Mouse (Mus musculus): ENCODE measurements at regions not wholly inside any gene's neighbourhood (a gene's known extent, or its start where the extent isn't known, plus 50 kb on each side); places are given as distances from the start of the nearest gene placed in this dataset.

- no peak for ATAC-seq (replicated peaks; ENCODE audit: low FRiP score, poor library complexity, severe bottlenecking)
Observed at GRCm38 (mm10) chr19:6647686-6648085, 104.9 kb upstream of the Slc22a12 start.

DNA sequence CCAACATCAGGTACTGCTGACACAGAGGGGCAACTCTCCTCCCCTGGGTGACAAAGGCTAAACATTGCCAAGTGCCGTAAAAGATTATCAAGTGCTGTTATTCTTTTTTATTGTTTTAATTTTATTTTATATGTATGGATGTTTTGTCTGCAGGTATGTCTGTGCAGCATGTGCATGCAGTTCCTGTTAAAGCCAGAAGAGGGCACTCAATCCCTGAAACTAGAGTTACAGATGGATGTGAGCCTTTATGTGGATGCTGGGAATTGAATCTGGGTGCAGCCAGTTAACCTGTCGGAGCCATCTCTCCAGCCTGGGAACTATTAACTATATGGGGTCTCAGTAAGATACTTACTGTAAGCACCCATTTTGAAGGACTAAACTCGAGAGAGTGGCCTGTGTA lies 104.4 kb upstream of the Slc22a12 start:
- no peak for ATAC-seq (replicated peaks; ENCODE audit: low FRiP score, poor library complexity, severe bottlenecking)

DNA sequence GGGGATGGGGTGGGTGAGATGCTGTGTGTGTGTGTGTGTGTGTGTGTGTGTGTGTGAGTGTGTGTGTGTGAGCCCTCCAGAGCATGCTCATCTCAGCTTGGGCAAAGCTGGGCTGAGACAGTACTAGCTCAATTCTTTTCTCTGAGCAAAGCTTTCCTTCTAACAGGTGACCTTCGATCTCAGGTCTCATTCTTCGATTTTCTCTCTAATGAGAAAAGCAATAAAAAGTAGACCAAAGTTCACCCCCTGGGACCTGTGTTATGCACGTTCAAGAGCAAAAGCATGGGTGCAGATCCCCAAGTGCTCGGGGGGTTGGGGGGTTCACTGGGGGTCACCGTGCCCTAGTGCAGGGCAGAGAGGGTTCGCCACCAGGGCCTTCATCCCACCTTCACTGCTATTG lies 103.1 kb upstream of the Slc22a12 start:
- no peak for ATAC-seq (replicated peaks; ENCODE audit: low FRiP score, poor library complexity, severe bottlenecking)

DNA sequence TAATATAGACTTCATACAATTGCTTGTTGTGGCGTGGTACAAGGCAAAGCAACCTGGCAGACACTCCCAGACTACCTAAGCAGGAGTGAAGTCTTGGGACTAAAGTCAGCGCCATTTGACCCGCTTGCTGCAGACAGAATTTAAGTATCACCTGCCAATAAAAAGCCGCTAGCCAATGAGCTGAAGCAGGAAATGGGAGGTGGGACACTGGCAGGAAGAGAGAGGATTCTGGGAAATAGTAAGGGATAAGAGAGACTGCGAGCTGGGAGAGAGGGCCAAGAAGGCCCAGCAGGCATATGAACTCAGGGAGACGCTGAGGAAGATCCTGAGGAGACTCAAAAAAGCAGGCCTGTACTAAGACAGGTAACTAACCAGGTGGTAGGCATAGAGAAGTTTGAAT lies 102.0 kb upstream of the Slc22a12 start:
- no peak for ATAC-seq (replicated peaks; ENCODE audit: low FRiP score, poor library complexity, severe bottlenecking)

GRCm38 (mm10) chr19:6639681-6640080 lies 96.8 kb upstream of the Slc22a12 start:
- ATAC-seq (replicated peaks; ENCODE audit: low FRiP score, poor library complexity, severe bottlenecking) = no peak

- ATAC-seq (replicated peaks; ENCODE audit: low FRiP score, poor library complexity, severe bottlenecking) = no peak
Observed at GRCm38 (mm10) chr19:6633400-6633799, 90.6 kb upstream of the Slc22a12 start.

- ATAC-seq (replicated peaks; ENCODE audit: low FRiP score, poor library complexity, severe bottlenecking) = no peak
Observed at GRCm38 (mm10) chr19:6631817-6632216, 89.0 kb upstream of the Slc22a12 start.

DNA sequence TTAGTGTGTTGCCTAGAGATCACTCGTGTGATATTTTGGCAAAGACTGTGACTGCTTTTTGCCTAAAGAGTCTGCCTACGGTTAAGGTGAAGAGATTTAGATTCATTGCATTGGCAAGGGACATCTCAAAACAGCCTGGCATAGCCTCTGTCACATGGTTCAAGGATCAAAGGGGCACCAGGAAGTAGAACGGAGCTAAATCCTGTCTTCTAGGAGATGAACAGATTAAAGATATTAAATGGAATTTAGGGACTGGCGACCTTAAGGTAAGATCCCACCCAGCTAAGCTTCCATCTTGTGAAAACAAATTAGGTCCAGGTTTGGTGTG lies 87.7 kb upstream of the Slc22a12 start:
- no peak for ATAC-seq (replicated peaks; ENCODE audit: low FRiP score, poor library complexity, severe bottlenecking)

DNA sequence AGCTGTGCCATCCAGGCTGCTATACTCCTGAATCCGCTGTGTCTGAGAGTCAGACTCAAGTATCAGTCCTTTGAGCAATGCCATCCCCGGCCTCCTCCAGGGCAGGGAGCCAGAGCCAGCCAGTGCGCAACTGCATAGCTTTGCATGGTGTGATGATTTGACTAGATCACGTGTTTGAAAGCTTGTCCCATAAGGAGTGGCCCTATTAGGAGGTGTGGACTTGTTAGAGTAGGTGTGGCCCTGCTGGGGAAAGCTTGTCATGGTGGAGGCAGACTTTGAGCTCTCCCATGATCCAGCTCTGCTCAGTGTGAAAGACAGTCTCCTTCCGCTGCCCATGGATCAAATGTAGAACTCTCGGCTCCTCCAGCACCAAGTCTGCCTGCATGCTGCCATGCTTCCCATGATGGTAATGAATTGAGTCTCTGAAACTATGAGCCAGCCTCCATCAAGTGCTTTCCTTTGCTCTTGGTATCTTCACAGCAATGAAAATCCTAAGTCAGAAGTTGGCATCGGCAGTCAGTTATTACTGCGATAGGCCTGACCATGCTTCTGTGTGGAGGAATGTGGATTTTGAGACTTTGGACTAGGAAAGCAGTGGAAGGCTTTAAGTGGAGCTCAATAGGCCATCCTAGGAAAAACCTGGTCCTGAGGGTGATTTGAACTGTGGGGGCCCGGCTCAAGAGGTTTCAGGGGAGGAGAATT lies 87.2 kb upstream of the Slc22a12 start:
- no peak for ATAC-seq (replicated peaks; ENCODE audit: low FRiP score, poor library complexity, severe bottlenecking)

DNA sequence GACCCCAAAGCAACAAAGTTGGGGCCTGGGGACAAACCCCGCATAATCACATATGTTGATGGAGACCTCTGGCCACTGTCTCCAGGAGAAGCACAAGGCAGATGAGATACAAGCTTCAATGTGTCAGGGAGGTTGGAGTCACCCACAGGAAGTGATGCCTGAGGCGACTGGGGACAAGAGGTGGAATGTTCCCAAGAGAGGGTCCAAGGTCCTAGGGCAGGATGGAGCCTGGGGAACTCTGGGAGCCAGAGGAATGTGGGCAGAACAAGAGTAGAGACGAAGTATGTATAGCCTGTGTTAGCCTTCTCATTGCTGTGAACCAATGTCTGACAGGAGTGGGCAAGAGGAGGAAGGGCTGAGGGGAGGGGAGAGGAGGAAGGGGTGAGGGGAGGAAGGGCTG lies 82.7 kb upstream of the Slc22a12 start:
- ATAC-seq (replicated peaks; ENCODE audit: low FRiP score, poor library complexity, severe bottlenecking) = no peak

GRCm38 (mm10) chr19:6621023-6621422 lies 78.2 kb upstream of the Slc22a12 start:
- no peak for ATAC-seq (replicated peaks; ENCODE audit: low FRiP score, poor library complexity, severe bottlenecking)

DNA sequence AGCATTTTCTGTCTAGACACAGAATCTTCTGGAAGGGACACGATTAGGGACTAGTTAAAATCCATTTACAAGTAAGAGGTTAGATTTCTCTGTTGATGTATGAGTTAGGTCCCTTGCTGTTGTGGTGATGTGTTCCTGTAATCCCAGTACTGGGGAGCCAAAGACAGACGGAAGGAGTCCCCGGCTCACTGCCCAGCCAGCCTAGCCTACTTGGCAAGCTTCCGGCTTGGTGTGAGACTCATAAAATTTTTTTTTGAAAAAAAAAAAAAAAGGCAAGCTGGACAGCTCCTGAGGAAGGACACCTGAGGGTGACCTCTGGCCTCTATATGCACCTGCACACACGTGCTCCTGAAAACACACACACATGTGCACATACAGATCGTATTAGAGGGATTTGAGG lies 76.7 kb upstream of the Slc22a12 start:
- ATAC-seq (replicated peaks; ENCODE audit: low FRiP score, poor library complexity, severe bottlenecking) = no peak

- no peak for ATAC-seq (replicated peaks; ENCODE audit: low FRiP score, poor library complexity, severe bottlenecking)
Observed at GRCm38 (mm10) chr19:6616659-6617058, 73.8 kb upstream of the Slc22a12 start.

GRCm38 (mm10) chr19:6612441-6612840 lies 69.6 kb upstream of the Slc22a12 start:
- ATAC-seq (replicated peaks; ENCODE audit: low FRiP score, poor library complexity, severe bottlenecking) = no peak

DNA sequence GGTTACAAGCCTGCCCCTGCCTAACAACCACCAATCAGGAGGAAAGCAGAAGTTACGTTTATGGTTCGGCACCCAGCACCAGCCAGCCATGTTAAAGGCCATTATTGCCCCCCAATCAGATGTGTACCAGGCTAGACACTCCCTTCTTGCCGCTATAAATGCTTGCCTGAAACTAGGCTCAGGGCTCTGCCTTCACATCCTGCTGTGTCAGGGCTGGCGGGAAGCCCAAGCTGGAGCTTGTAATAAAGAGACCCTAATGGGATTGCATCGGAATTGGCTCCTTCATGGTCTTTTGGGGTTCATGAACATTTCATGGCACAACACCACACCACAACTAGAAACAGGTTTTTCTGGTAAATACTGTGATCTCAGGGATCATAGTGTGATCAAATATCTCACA lies 69.1 kb upstream of the Slc22a12 start:
- no peak for ATAC-seq (replicated peaks; ENCODE audit: low FRiP score, poor library complexity, severe bottlenecking)

DNA sequence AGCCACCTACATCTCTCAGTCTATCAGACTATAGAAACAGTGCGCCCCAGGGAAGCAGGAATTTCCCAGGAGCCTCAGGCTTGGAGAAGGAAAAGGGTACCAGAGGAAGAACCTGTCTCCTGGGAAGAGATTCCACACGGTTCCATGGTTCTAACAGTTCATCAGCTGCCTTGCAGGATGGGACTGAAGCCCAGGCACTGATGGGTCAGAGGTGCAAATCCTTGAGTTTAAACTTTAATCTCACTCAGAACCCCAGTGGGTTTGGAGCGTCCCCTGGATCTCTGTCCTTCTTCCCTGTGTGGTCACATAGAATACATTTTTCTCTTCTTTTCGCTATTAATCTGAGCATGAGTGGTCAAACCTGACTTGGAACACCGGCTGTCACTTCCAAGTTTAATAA lies 67.9 kb upstream of the Slc22a12 start:
- no peak for ATAC-seq (replicated peaks; ENCODE audit: low FRiP score, poor library complexity, severe bottlenecking)

GRCm38 (mm10) chr19:6610051-6610450 lies 67.2 kb upstream of the Slc22a12 start:
- ATAC-seq (replicated peaks; ENCODE audit: low FRiP score, poor library complexity, severe bottlenecking) = no peak

- ATAC-seq (replicated peaks; ENCODE audit: low FRiP score, poor library complexity, severe bottlenecking) = no peak
Observed at GRCm38 (mm10) chr19:6607501-6607900, 64.7 kb upstream of the Slc22a12 start.

DNA sequence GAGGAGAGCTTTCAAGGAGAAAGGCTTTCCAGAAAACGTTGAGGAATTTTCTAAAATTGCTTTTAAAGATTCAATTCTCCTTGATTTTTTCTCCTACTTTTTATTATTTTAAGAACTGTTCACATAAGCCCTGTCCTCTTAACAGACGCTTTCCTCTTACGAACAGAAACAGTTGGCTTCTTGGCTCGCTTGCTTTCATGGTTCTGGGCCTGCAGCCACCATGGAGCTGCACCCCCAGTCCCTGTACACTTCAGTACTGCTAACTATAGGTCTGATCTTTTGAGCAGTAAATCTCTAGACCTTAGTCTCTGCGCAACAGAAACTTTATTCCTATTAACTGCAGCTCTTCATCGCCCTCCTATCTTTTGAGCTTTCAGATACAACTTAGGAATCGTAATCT lies 63.8 kb upstream of the Slc22a12 start:
- no peak for ATAC-seq (replicated peaks; ENCODE audit: low FRiP score, poor library complexity, severe bottlenecking)

DNA sequence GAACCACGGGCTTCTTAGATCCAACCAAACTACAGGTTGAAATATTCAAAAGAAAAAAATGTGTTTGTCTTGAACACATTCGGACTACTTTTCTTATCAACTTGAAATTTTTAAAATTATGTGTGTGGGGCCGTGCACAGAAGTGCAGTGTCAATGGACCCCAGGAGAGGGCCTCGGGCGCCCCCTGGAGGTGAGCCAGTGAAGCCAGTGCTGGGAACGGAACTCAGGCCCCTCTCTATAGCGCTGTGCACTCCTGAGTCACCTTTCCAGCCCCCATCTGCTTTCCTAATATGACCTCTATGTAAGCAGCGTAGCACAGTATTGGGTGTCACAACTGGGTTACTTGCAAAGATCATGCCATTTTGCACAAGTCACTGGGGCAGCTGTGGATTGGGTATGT lies 61.9 kb upstream of the Slc22a12 start:
- ATAC-seq (replicated peaks; ENCODE audit: low FRiP score, poor library complexity, severe bottlenecking) = no peak

GRCm38 (mm10) chr19:6600873-6601530 lies 58.2 kb upstream of the Slc22a12 start:
- no peak for ATAC-seq (replicated peaks; ENCODE audit: low FRiP score, poor library complexity, severe bottlenecking)

DNA sequence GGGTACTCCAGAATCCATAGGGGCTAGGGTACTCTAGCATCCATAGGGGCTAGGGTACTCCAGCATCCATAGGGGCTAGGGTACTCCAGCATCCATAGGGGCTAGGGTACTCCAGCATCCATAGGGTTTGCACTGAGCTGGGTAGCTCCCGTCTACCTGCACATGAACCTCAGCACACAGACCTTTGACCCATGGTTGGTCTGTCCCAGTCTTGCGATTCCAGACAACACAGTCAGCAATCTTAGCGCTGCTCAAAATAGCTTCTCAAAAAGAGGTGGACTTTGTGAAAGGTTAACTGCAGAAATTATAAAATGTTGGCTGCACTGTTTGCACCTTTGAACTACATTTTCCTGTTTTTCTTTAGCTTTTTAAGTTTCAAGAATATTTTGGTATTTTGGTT lies 56.4 kb upstream of the Slc22a12 start:
- no peak for ATAC-seq (replicated peaks; ENCODE audit: low FRiP score, poor library complexity, severe bottlenecking)
